Mouse (Mus musculus) erythroblast, embryonic 14.5 days (primary cell): ENCODE data around the gene Gcdh. TPM values are rescaled to one million over a fixed set of nuclear protein-coding genes. Genes with fewer than 3 reads are reported as not detected.

Experiments
- H3K27me3 ChIP-seq: 2 replicates; pipeline ENCODE4 v1.6.1; 2012; ENCODE audit warnings: inconsistent platforms; ENCODE audit not compliant: control insufficient read depth
- H3K36me3 ChIP-seq: 2 replicates; pipeline ENCODE4 v1.6.1; 2012; ENCODE audit warnings: mild to moderate bottlenecking, inconsistent platforms; ENCODE audit not compliant: control insufficient read depth
- H3K4me1 ChIP-seq: 2 replicates; pipeline ENCODE4 v1.6.1; 2012; ENCODE audit warnings: inconsistent platforms; ENCODE audit not compliant: control insufficient read depth
- H3K4me3 ChIP-seq: replicated peaks from 2 replicates; pipeline ENCODE3; 2012; ENCODE audit warnings: moderate library complexity, mild to moderate bottlenecking, inconsistent platforms
- H3K9me3 ChIP-seq: 2 replicates; pipeline ENCODE4 v1.6.1; 2012; ENCODE audit warnings: low read length, inconsistent platforms, mixed read lengths; ENCODE audit not compliant: control insufficient read depth
- GATA1 ChIP-seq: IDR thresholded peaks from 2 replicates; pipeline ENCODE4 v1.6.1; 2012; ENCODE audit warnings: low read length, inconsistent platforms, mixed read lengths
- TAL1 ChIP-seq: IDR thresholded peaks from 3 replicates; pipeline ENCODE4 v1.6.1; 2012; ENCODE audit warnings: low read length, inconsistent platforms, mixed read lengths
- polyA plus RNA-seq: library from polyadenylated mRNA; stranded (reverse); fragments of >175 nt; gene quantifications from 2 replicates; pipeline ENCODE4 v1.2.3, GENCODE M21; 2012

Gene Gcdh
- polyA plus RNA-seq, 1 experiment, result 15.0 TPM

DNA sequence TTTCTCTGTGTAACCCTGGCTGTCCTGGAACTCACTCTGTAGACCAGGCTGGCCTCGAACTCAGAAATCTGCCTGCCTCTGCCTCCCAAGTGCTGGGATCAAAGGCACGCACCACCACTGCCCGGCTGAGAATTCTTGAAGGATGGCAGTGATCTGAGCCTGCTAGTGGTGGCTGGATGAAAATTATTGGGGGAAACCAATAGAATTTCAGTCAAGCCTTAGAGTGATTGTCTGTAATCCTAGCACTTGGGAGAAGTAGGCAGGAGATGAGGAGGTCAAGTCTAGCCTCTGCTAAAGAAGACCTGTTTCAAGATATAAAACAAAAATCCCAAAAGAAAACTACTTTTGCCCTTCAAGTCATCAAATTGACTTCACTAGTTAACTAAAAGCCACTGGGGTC is 37.3 kb downstream of the Gcdh start:
- Histone ChIP-seq H3K9me3 (no peaks in the 10 kb centered on the region), H3K36me3 (peaks cover 33% of the 10 kb centered on the region), H3K27me3 (no peaks in the 10 kb centered on the region), H3K4me3 (peak overlapping the region; percentile 88), H3K4me1 (peaks cover 41% of the 10 kb centered on the region)
- TF ChIP-seq GATA1 (no peak), TAL1 (no peak)

DNA sequence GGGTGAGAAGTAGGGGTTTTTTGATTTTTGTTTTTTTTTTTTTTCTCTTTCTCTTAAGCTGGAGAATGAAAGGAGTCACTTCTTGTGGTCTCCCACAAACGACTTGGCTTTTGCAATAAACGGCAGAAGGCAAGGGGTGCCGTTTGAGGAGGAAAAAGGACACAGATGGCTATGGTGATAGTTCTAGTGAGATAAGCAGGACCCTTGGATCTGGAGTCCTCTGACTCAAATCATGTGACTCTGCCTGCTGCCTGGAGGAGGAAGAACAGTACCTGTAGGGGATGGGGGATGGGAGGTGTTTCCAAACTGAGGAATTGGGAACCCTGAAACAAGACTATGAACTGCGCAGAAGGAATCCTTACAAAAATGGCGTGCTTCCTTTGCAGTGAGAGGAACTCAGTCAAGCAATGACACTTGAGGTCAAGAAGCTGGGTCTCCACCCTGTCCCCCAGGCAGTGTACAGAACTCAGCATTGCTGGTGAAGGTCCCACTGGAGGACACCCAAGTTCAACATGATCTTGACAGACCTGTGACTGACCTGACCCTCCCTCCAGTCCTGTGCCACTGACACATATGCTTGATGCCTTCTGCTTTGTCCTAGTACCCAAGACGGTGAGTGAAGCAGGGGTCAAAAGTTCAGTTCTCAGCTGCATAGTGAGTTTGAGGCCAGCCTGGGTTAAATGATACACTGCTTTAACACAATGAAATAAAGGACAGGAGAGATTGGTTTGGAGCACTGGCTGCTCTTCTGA is 45.9 kb downstream of the Gcdh start:
- Histone ChIP-seq H3K4me1 (peaks cover 47% of the 10 kb centered on the region), H3K36me3 (peaks cover 35% of the 10 kb centered on the region), H3K9me3 (no peaks in the 10 kb centered on the region), H3K27me3 (no peaks in the 10 kb centered on the region), H3K4me3 (peak overlapping the region; percentile 79)
- TF ChIP-seq TAL1, result no peak
- no peak for TF ChIP-seq GATA1

DNA sequence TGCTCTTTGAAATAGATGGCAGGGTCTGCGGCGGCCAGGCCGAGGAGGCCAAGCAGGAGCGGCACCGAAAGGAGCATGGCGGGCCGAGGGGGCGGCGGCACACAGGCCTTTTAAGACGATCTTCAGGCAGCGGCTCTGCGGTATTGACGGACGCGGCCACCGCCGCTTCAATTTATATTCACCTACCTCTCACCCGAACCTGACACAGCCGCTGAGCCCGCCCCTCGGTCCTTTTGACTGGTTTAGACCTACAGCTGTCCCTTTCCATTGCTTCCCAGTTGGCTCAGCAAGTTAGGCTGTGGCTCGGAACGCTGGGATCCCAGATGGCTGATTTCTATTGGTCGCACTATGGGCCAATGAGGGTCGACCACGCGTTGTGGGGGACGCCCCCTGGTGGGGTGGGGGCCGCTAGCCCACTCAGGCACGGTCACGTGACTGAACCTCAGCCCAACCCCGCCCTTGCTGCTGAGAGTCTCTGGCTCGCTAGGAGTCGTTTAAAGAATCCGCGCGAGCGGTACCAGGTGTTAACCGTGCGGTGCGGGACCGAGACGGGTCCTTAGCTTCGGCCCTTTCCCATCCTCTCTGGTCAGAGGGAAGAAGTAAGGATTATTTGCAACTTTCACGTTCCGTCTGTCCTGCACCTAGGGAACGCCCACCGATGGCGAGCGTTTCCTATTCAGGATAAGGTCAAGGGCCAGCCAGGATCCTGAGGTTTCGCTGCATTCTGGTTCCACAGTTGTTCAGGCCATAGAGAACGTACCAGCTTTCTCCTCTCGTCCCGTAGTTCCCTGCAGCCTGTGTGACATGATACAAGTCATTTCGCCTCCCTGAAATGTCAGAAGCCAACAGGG is 46.8 kb downstream of the Gcdh start, which contains the start of gene Calr:
Calr (minus strand) TSS at position 213 of the 851 bp plus-strand sequence.
- Histone ChIP-seq H3K27me3 (no peaks in the 10 kb centered on the region), H3K9me3 (no peaks in the 10 kb centered on the region), H3K4me3 (peak within 1 kb of the TSS; percentile 79), H3K36me3 (peaks cover 44% of the 10 kb centered on the region), H3K4me1 (peaks cover 54% of the 10 kb centered on the region)
- no peak for TF ChIP-seq GATA1
- TF ChIP-seq TAL1, result no peak

DNA sequence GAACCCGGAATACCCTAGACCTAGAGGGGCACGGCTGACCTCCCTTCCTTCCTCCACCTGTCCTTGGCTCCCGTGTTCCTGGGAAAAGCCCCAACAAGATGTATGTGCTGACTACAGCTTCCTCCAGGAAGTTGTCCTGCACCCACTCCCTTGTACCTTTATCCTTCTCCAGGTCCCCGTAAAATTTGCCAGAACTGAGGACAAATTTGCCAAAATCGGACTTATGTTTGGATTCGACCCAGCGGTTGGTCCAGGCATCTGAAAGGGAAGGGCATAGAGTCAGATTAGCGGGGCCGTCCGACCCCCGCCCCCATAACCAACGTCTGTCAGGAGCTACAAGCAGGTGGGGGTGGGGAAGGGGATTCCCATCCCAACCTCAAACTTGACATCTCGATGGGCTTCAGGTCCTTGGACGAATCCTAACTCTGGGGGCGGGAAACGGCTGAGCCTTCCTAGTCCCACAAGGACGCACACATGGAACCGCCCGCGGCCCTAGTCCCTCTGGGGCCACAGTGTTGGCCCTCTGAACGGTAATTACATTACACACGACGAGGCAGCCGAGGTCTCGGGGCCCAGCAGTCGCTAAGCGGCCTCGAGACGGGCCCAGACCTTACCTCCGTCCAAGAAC is 47.5 kb downstream of the Gcdh start:
- Histone ChIP-seq H3K9me3 (no peaks in the 10 kb centered on the region), H3K36me3 (peaks cover 52% of the 10 kb centered on the region), H3K4me1 (peaks cover 62% of the 10 kb centered on the region), H3K27me3 (no peaks in the 10 kb centered on the region), H3K4me3 (peak overlapping the region; percentile 79)
- no peak for TF ChIP-seq GATA1
- TF ChIP-seq TAL1, result no peak

DNA sequence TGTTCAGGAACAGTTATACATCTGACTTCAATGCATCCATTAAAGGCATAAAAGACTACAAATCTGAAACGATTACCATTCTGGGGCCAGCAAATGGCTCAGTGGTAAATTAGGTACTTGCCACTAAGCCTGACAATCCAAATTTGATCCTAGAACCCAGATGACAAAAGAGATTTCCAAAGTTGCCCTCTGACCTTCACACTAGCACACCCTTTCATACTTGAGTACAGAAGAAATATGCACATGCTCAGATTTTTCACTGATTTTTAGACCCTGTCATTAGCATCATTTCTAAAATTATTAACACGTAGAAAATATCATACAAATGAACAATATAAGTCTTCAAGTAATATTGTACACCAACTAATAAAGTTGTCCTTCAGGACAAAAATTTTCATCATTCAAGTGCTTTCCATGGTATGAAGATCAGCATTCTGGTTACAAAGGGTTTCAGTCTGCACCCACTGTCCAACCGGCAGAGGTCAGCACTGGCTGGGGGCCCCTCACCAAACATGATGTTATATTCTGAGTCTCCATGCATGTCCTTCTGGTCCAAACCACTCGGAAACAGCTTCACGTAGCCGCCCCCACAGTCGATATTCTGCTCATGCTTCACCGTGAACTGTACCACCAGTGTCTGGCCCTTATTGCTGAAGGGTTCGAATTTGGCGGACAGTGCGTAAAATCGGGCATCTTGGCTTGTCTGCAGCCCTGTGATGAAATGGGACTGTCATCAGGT is 48.2 kb downstream of the Gcdh start:
- TF ChIP-seq GATA1 (no peak), TAL1 (no peak)
- peaks cover 68% of the 10 kb centered on the region for H3K4me1 ChIP-seq
- peaks cover 58% of the 10 kb centered on the region for H3K36me3 ChIP-seq
- peak overlapping the region; percentile 79 for H3K4me3 ChIP-seq
- no peaks in the 10 kb centered on the region for H3K9me3 ChIP-seq
- H3K27me3 ChIP-seq, result no peaks in the 10 kb centered on the region

DNA sequence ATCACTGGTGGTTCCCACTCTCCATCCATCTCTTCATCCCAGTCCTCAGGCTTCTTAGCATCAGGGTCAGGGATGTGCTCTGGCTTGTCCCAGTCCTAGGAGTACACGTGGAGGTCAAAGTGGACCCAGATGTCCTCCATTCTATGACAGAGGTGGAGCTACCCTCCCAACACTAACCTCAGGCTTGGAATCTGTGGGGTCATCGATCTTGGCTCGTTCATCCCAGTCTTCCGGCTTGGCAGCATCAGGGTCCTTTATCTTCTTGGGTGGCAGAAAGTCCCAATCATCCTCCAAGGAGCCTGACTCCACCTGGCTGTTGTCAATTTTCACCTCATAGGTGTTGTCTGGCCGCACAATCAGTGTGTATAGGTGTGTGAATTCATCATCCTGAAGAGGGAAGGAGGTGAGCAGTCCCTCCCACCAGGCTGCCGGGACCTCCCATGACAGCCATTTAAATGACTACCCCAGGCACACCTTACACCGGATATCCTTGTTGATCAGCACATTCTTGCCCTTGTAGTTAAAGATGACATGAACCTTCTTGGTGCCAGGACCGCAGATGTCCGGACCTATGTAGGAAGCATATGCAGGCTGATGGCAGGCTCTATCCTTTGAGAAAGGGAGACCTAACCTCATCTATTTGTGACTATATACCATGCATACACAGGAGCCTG is 49.2 kb downstream of the Gcdh start:
- Histone ChIP-seq H3K9me3 (no peaks in the 10 kb centered on the region), H3K4me3 (peak overlapping the region; percentile 79), H3K36me3 (peaks cover 65% of the 10 kb centered on the region), H3K27me3 (no peaks in the 10 kb centered on the region), H3K4me1 (peaks cover 72% of the 10 kb centered on the region)
- TF ChIP-seq GATA1 (no peak), TAL1 (no peak)

DNA sequence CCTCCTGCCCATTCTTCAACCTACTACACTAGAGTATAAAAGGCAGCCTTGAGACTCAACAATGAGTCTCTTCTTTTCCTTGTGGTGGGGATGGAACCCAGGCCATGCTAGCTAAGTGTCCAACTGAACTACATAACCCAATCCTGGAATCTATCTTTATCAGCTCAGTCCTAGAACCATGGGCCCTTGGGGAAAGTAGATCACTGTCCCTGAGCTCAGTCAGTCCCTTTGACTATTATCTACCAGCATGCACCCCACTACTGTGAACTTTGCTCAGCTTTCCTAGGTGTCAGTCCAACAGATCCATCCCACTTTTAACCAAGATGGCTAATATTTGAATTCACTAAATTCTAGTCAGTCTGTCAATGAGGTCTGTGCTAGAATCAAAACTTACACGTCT is 52.2 kb downstream of the Gcdh start:
- Histone ChIP-seq H3K4me1 (peaks cover 87% of the 10 kb centered on the region), H3K36me3 (peaks cover 96% of the 10 kb centered on the region), H3K4me3 (no peak overlapping the region), H3K27me3 (no peaks in the 10 kb centered on the region), H3K9me3 (no peaks in the 10 kb centered on the region)
- no peak for TF ChIP-seq GATA1
- TF ChIP-seq TAL1, result no peak

DNA sequence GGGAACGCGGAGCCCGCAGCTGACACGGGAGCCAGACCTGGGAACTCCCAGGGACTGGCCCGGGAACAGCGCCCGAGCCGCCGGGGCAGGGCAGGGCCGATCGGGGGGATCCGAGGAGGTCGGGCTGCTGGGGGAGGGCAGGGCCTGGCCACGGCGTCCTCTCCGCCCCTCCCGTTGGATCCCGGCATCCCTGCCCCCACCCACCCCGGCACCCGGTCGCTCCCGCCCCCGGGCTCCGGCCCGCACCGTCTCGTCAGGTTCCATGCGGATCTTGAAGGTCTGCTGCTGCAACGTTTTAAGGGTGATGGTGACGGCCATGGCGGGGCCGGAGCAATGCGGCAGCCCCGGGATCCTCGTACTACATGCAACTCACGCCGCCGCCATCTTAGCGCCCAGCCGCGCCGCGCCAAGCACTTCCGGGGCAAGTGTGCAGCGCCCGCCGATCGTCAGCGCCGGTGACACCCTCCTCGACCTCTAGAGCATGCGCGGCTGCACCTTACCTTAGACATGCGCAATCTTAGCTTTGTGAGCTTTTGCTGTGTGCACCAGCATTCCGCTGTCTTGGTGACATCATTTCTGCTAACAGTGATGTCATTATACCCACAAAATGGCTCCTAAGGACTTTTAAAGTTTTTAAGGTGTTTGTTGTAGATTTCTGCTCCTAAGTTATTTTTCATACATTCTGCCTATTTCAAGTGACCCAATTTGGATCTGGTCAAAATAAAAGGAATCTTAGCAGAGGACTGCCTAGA is 53.3 kb downstream of the Gcdh start, which contains the start of gene Rad23a:
Rad23a (minus strand) TSS at position 418 of the 752 bp plus-strand sequence.
- peaks cover 91% of the 10 kb centered on the region for H3K4me1 ChIP-seq
- no peaks in the 10 kb centered on the region for H3K27me3 ChIP-seq
- H3K4me3 ChIP-seq, result peak within 1 kb of the TSS; percentile 95
- peaks cover 97% of the 10 kb centered on the region for H3K36me3 ChIP-seq
- no peaks in the 10 kb centered on the region for H3K9me3 ChIP-seq
- TF ChIP-seq GATA1 (no peak), TAL1 (no peak)
